Mouse (Mus musculus) spleen, adult 18-20 months (tissue): ENCODE results near the gene Gatad2a.

Experiments used
- DNase-seq, 2 experiments: peaks; one replicate each; pipeline ENCODE4 v3.0.0; 2022; ENCODE audit warnings: mixed read lengths in 2 of 2

The Gatad2a gene

GRCm38 (mm10) chr8:69935431-69935830, 60.8 kb downstream of the Gatad2a start:
- DNase-seq: no peak

- DNase-seq: no peak
Measured at GRCm38 (mm10) chr8:69934582-69934981, 61.6 kb downstream of the Gatad2a start.

GRCm38 (mm10) chr8:69933811-69934210, 62.4 kb downstream of the Gatad2a start:
- no peak for DNase-seq

- no peak for DNase-seq
Measured at GRCm38 (mm10) chr8:69926901-69927300, 69.3 kb downstream of the Gatad2a start.

- DNase-seq: no peak
Measured at GRCm38 (mm10) chr8:69923986-69924385, 72.2 kb downstream of the Gatad2a start.

GRCm38 (mm10) chr8:69921141-69921540, 75.0 kb downstream of the Gatad2a start:
- DNase-seq: no peak

GRCm38 (mm10) chr8:69919876-69920662, 76.1 kb downstream of the Gatad2a start:
- DNase-seq: peak; percentile 68 to 72

GRCm38 (mm10) chr8:69919010-69919409, 77.2 kb downstream of the Gatad2a start:
- DNase-seq: peak; percentile 21 to 67

- no peak for DNase-seq
Measured at GRCm38 (mm10) chr8:69918506-69918905, 77.7 kb downstream of the Gatad2a start.

GRCm38 (mm10) chr8:69915748-69916147, 80.4 kb downstream of the Gatad2a start:
- DNase-seq: no peak

GRCm38 (mm10) chr8:69914526-69914925, 81.7 kb downstream of the Gatad2a start:
- DNase-seq: no peak

GRCm38 (mm10) chr8:69912478-69913074, 83.6 kb downstream of the Gatad2a start:
- no peak for DNase-seq

GRCm38 (mm10) chr8:69911917-69912316, 84.3 kb downstream of the Gatad2a start:
- DNase-seq: no peak

GRCm38 (mm10) chr8:69907106-69907505, 89.1 kb downstream of the Gatad2a start:
- no peak for DNase-seq

GRCm38 (mm10) chr8:69906260-69906659, 89.9 kb downstream of the Gatad2a start:
- no peak for DNase-seq

GRCm38 (mm10) chr8:69904096-69904495, 92.1 kb downstream of the Gatad2a start:
- no peak for DNase-seq

- DNase-seq: peak; percentile 94 to 96
Measured at GRCm38 (mm10) chr8:69903063-69903542, 93.1 kb downstream of the Gatad2a start.

GRCm38 (mm10) chr8:69902163-69903062, 93.8 kb downstream of the Gatad2a start, which contains the start of the genes Tssk6, Ndufa13 and Yjefn3:
Gene Tssk6, plus strand, starts transcription at chr8:69902184.
Gene Ndufa13, minus strand, starts transcription at chr8:69902558.
Gene Yjefn3, minus strand, starts transcription at chr8:69902712.
- DNase-seq: peak in 1 of 2 experiments; percentile 51

GRCm38 (mm10) chr8:69901484-69902162, 94.6 kb downstream of the Gatad2a start:
- DNase-seq: peak; percentile 92 to 97

- DNase-seq: no peak
Measured at GRCm38 (mm10) chr8:69900895-69901451, 95.2 kb downstream of the Gatad2a start.

- DNase-seq: no peak
Measured at GRCm38 (mm10) chr8:69899876-69900275, 96.3 kb downstream of the Gatad2a start.

GRCm38 (mm10) chr8:69897857-69898256, 98.3 kb downstream of the Gatad2a start:
- DNase-seq: no peak
